ENCODE assay signal across 1 mouse cellular context in genomic region chr4:32656918-32657662, GRCm38 (mm10).
A peak's percentile ranks its signal among the peaks of the same experiment; 100 is the strongest.
TF ChIP-seq lines count a peak whose summit lies in the region.

TSS of gene Mdn1 (plus strand) at chr4:32657119.

TF ChIP-seq in MEL, 35 proteins besides CTCF, POLR2A, EP300 and RAD21 (continued from another document):
- TF ChIP-seq NELFE (IDR thresholded peaks at IDR 0.05; ENCODE audit: low read depth, low read length) (peak; percentile 79), POLR2AphosphoS5 (IDR thresholded peaks at IDR 0.05; ENCODE audit: borderline replicate concordance, low read depth, low read length) (no peak), ZMIZ1 (IDR thresholded peaks at IDR 0.05; ENCODE audit: low read depth, low read length) (peak; percentile 67; the same call in 1 of the 2 replicates), POLR2AphosphoS2 (IDR thresholded peaks at IDR 0.05; ENCODE audit: low read length) (peak; percentile 72)
